Mouse (Mus musculus): ENCODE data around the gene Dcdc2c. TPM values are rescaled to one million over a fixed set of nuclear protein-coding genes. Genes with fewer than 3 reads are reported as not detected.

Gene Dcdc2c
- polyA plus RNA-seq, 2 experiments = not detected

GRCm38 (mm10) chr12:28401372-28401771 lies 150.8 kb downstream of the Dcdc2c start:
- Histone ChIP-seq H3K9me3 (ENCODE audit: control insufficient read depth, low read length) (no peaks in the 10 kb centered on the region), H3K27ac (no peak overlapping the region), H3K4me1 (replicated peaks; ENCODE audit: control insufficient read depth in 2 of 2, insufficient read depth in 2 of 2, low read length in 1 of 2) (no peaks in the 10 kb centered on the region), H3K4me2 (ENCODE audit: low read depth) (no peak overlapping the region), H3K9ac (replicated peaks) (no peak overlapping the region), H3K4me3 (ENCODE audit: insufficient read depth in 1 of 2, low read depth in 2 of 2, low read length in 2 of 2) (no peak overlapping the region), H3K36me3 (replicated peaks; ENCODE audit: control insufficient read depth, insufficient read depth, low read depth) (no peaks in the 10 kb centered on the region), H3K27me3 (ENCODE audit: control insufficient read depth, insufficient read depth, low read length) (no peaks in the 10 kb centered on the region)
- no peak for TF ChIP-seq CTCF (IDR thresholded peaks at IDR 0.05; ENCODE audit: low read depth)
- TF ChIP-seq EP300 (IDR thresholded peaks at IDR 0.05; ENCODE audit: low read depth) = no peak
- WGBS (ENCODE audit: insufficient replicate concordance) = 48% methylated on average over 5 of the region's 5 CpGs
- ATAC-seq (ENCODE audit: insufficient read depth) = no peak
- DNase-seq (ENCODE audit: low read depth in 3 of 3, low spot score in 3 of 3) = no peak

GRCm38 (mm10) chr12:28392129-28392528 lies 160.1 kb downstream of the Dcdc2c start:
- no peak for TF ChIP-seq EP300 (IDR thresholded peaks at IDR 0.05; ENCODE audit: low read depth)
- TF ChIP-seq CTCF (IDR thresholded peaks at IDR 0.05; ENCODE audit: low read depth) = no peak
- Histone ChIP-seq H3K4me1 (replicated peaks; ENCODE audit: control insufficient read depth in 2 of 2, insufficient read depth in 2 of 2, low read length in 1 of 2) (no peaks in the 10 kb centered on the region), H3K9me3 (ENCODE audit: control insufficient read depth, low read length) (no peaks in the 10 kb centered on the region), H3K27ac (no peak overlapping the region), H3K4me3 (ENCODE audit: insufficient read depth in 1 of 2, low read depth in 2 of 2, low read length in 2 of 2) (no peak overlapping the region), H3K36me3 (replicated peaks; ENCODE audit: control insufficient read depth, insufficient read depth, low read depth) (no peaks in the 10 kb centered on the region), H3K27me3 (ENCODE audit: control insufficient read depth, insufficient read depth, low read length) (no peaks in the 10 kb centered on the region), H3K4me2 (ENCODE audit: low read depth) (no peak overlapping the region), H3K9ac (replicated peaks) (no peak overlapping the region)
- 62% methylated on average over 6 of the region's 6 CpGs for WGBS (ENCODE audit: insufficient replicate concordance)
- ATAC-seq (ENCODE audit: insufficient read depth) (no peak), DNase-seq (ENCODE audit: low read depth in 3 of 3, low spot score in 3 of 3) (no peak)

Other genes starting within 250 kb of the Dcdc2c start
- gene Allc, start 30.1 kb upstream of the Dcdc2c start, polyA plus RNA-seq (2012; rRNA removed) = not detected in 2 replicates
- gene Allc, start 30.1 kb upstream of the Dcdc2c start, polyA plus RNA-seq (2014; fragmentation: Nextera tagmentation; extraction: Ambion mirVana) = not detected in 2 replicates
- gene Colec11, start 71.0 kb upstream of the Dcdc2c start, polyA plus RNA-seq (2012; rRNA removed) = 6.1 and 8.7 TPM in 2 replicates
- 12.8 and 13.1 TPM in 2 replicates for gene Colec11, start 71.0 kb upstream of the Dcdc2c start, polyA plus RNA-seq (2014; fragmentation: Nextera tagmentation; extraction: Ambion mirVana)
- 548 and 604 TPM in 2 replicates for gene Rps7, start 83.6 kb upstream of the Dcdc2c start, polyA plus RNA-seq (2012; rRNA removed)
- gene Rps7, start 83.6 kb upstream of the Dcdc2c start, polyA plus RNA-seq (2014; fragmentation: Nextera tagmentation; extraction: Ambion mirVana) = 640 and 652 TPM in 2 replicates
- gene Rnaseh1, start 97.2 kb upstream of the Dcdc2c start, polyA plus RNA-seq (2012; rRNA removed) = 7.1 and 9.7 TPM in 2 replicates
- 9.3 and 10.3 TPM in 2 replicates for gene Rnaseh1, start 97.2 kb upstream of the Dcdc2c start, polyA plus RNA-seq (2014; fragmentation: Nextera tagmentation; extraction: Ambion mirVana)
- 13.0 and 17.2 TPM in 2 replicates for gene Adi1, start 122.8 kb upstream of the Dcdc2c start, polyA plus RNA-seq (2012; rRNA removed)
- gene Adi1, start 122.8 kb upstream of the Dcdc2c start, polyA plus RNA-seq (2014; fragmentation: Nextera tagmentation; extraction: Ambion mirVana) = 41.0 and 46.2 TPM in 2 replicates
- gene Trappc12, start 198.1 kb upstream of the Dcdc2c start, polyA plus RNA-seq (2012; rRNA removed) = 9.9 and 11.6 TPM in 2 replicates
- 13.1 and 15.9 TPM in 2 replicates for gene Trappc12, start 198.1 kb upstream of the Dcdc2c start, polyA plus RNA-seq (2014; fragmentation: Nextera tagmentation; extraction: Ambion mirVana)
- gene Eipr1, start 199.4 kb upstream of the Dcdc2c start, polyA plus RNA-seq (2012; rRNA removed) = 15.2 and 18.6 TPM in 2 replicates
- gene Eipr1, start 199.4 kb upstream of the Dcdc2c start, polyA plus RNA-seq (2014; fragmentation: Nextera tagmentation; extraction: Ambion mirVana) = 29.4 and 31.8 TPM in 2 replicates

All from liver, embryonic 14.5 days (tissue).